Mouse (Mus musculus): ENCODE data around the gene Prkar2b. TPM values are rescaled to one million over a fixed set of nuclear protein-coding genes. Genes with fewer than 3 reads are reported as not detected.

Gene Prkar2b
- polyA plus RNA-seq, 1 experiment from 2014 or later: 105 TPM

- Histone ChIP-seq H3K4me2 (replicated peaks) (no peak overlapping the region), H3K9ac (replicated peaks) (no peak overlapping the region), H3K27ac (no peak overlapping the region), H3K4me3 (replicated peaks) (no peak overlapping the region), H3K36me3 (peaks cover 73% of the 10 kb centered on the region), H3K9me3 (no peaks in the 10 kb centered on the region), H3K4me1 (replicated peaks) (no peaks in the 10 kb centered on the region), H3K27me3 (no peaks in the 10 kb centered on the region)
- 91% methylated on average over 3 of the region's 3 CpGs for WGBS
- no peak for ATAC-seq
Observed at GRCm38 (mm10) chr12:31928498-31928897, 132.6 kb downstream of the Prkar2b start.

- Histone ChIP-seq H3K9me3 (no peaks in the 10 kb centered on the region), H3K9ac (replicated peaks) (no peak overlapping the region), H3K4me1 (replicated peaks) (no peaks in the 10 kb centered on the region), H3K27me3 (no peaks in the 10 kb centered on the region), H3K36me3 (peaks cover 59% of the 10 kb centered on the region), H3K4me3 (replicated peaks) (no peak overlapping the region), H3K4me2 (replicated peaks) (no peak overlapping the region), H3K27ac (no peak overlapping the region)
- ATAC-seq: peak; percentile 92
- WGBS: 54% methylated on average over 4 of the region's 4 CpGs
Observed at GRCm38 (mm10) chr12:31926661-31927061, 134.4 kb downstream of the Prkar2b start.

GRCm38 (mm10) chr12:31925343-31925742 lies 135.8 kb downstream of the Prkar2b start:
- WGBS: 93% methylated on average over 6 of the region's 6 CpGs
- Histone ChIP-seq H3K9me3 (no peaks in the 10 kb centered on the region), H3K27ac (no peak overlapping the region), H3K4me1 (replicated peaks) (no peaks in the 10 kb centered on the region), H3K4me3 (replicated peaks) (no peak overlapping the region), H3K9ac (replicated peaks) (no peak overlapping the region), H3K36me3 (peaks cover 49% of the 10 kb centered on the region), H3K27me3 (no peaks in the 10 kb centered on the region), H3K4me2 (replicated peaks) (no peak overlapping the region)
- ATAC-seq: no peak

- no peak overlapping the region for H3K4me3 ChIP-seq (replicated peaks)
- H3K27ac ChIP-seq: no peak overlapping the region
- H3K9me3 ChIP-seq: no peaks in the 10 kb centered on the region
- H3K4me1 ChIP-seq (replicated peaks): no peaks in the 10 kb centered on the region
- H3K27me3 ChIP-seq: no peaks in the 10 kb centered on the region
- no peak overlapping the region for H3K4me2 ChIP-seq (replicated peaks)
- WGBS: 90% methylated on average over 3 of the region's 3 CpGs
- no peak for ATAC-seq
- H3K9ac ChIP-seq (replicated peaks): no peak overlapping the region
- peaks cover 45% of the 10 kb centered on the region for H3K36me3 ChIP-seq
Observed at GRCm38 (mm10) chr12:31924135-31924534, 137.0 kb downstream of the Prkar2b start.

- WGBS: 87% methylated on average over 18 of the region's 18 CpGs
- H3K4me2 ChIP-seq (replicated peaks): no peak overlapping the region
- no peak for ATAC-seq
- no peak overlapping the region for H3K4me3 ChIP-seq (replicated peaks)
- H3K4me1 ChIP-seq (replicated peaks): no peaks in the 10 kb centered on the region
- H3K27me3 ChIP-seq: no peaks in the 10 kb centered on the region
- peaks cover 23% of the 10 kb centered on the region for H3K36me3 ChIP-seq
- no peak overlapping the region for H3K27ac ChIP-seq
- H3K9ac ChIP-seq (replicated peaks): no peak overlapping the region
- H3K9me3 ChIP-seq: no peaks in the 10 kb centered on the region
Observed at GRCm38 (mm10) chr12:31920464-31921405, 140.4 kb downstream of the Prkar2b start.

- WGBS: 91% methylated on average over 5 of the region's 5 CpGs
- ATAC-seq: 0 out of 2 replicates have a peak, but pooled peaks have one; percentile 27
Observed at GRCm38 (mm10) chr12:31917245-31917644, 143.9 kb downstream of the Prkar2b start.

GRCm38 (mm10) chr12:31916691-31917090 lies 144.4 kb downstream of the Prkar2b start:
- no peaks in the 10 kb centered on the region for H3K27me3 ChIP-seq

More at GRCm38 (mm10) chr12:31917245-31917644, 143.9 kb downstream of the Prkar2b start:
- Histone ChIP-seq H3K27ac (no peak overlapping the region), H3K4me2 (replicated peaks) (no peak overlapping the region), H3K27me3 (no peaks in the 10 kb centered on the region), H3K4me1 (replicated peaks) (no peaks in the 10 kb centered on the region), H3K4me3 (replicated peaks) (no peak overlapping the region), H3K36me3 (peaks cover 3% of the 10 kb centered on the region), H3K9ac (replicated peaks) (no peak overlapping the region), H3K9me3 (0 out of 2 replicates have a peak, but pooled peaks cover 2% of the 10 kb centered on the region)

GRCm38 (mm10) chr12:31913614-31914013 lies 147.5 kb downstream of the Prkar2b start:
- H3K27ac ChIP-seq: no peak overlapping the region
- H3K4me1 ChIP-seq (replicated peaks): no peaks in the 10 kb centered on the region
- no peak overlapping the region for H3K4me3 ChIP-seq (replicated peaks)
- no peak overlapping the region for H3K4me2 ChIP-seq (replicated peaks)
- H3K9ac ChIP-seq (replicated peaks): no peak overlapping the region
- ATAC-seq: no peak
- H3K9me3 ChIP-seq: 0 out of 2 replicates have a peak, but pooled peaks cover 2% of the 10 kb centered on the region
- H3K36me3 ChIP-seq: no peaks in the 10 kb centered on the region
- H3K27me3 ChIP-seq: no peaks in the 10 kb centered on the region
- 86% methylated on average over 4 of the region's 4 CpGs for WGBS

More at GRCm38 (mm10) chr12:31916691-31917090, 144.4 kb downstream of the Prkar2b start:
- peaks cover 3% of the 10 kb centered on the region for H3K36me3 ChIP-seq
- WGBS: 94% methylated on average over 5 of the region's 5 CpGs
- 0 out of 2 replicates have a peak, but pooled peaks cover 2% of the 10 kb centered on the region for H3K9me3 ChIP-seq
- H3K27ac ChIP-seq: no peak overlapping the region
- no peaks in the 10 kb centered on the region for H3K4me1 ChIP-seq (replicated peaks)
- H3K9ac ChIP-seq (replicated peaks): no peak overlapping the region
- H3K4me3 ChIP-seq (replicated peaks): no peak overlapping the region
- no peak for ATAC-seq
- H3K4me2 ChIP-seq (replicated peaks): no peak overlapping the region

GRCm38 (mm10) chr12:31912966-31913551 lies 148.0 kb downstream of the Prkar2b start:
- Histone ChIP-seq H3K36me3 (no peaks in the 10 kb centered on the region), H3K9me3 (0 out of 2 replicates have a peak, but pooled peaks cover 2% of the 10 kb centered on the region), H3K4me3 (replicated peaks) (no peak overlapping the region), H3K27me3 (no peaks in the 10 kb centered on the region), H3K4me2 (replicated peaks) (no peak overlapping the region), H3K9ac (replicated peaks) (no peak overlapping the region), H3K4me1 (replicated peaks) (no peaks in the 10 kb centered on the region), H3K27ac (no peak overlapping the region)
- 80% methylated on average over 6 of the region's 6 CpGs for WGBS
- no peak for ATAC-seq

Other genes with a start within 250 kb of the Prkar2b start
- 70.4 and 78.0 TPM in 2 replicates for gene Hbp1, start 110.8 kb downstream of the Prkar2b start, polyA plus RNA-seq (2015; fragmentation: Nextera tagmentation; extraction: Ambion mirVana)
- gene Pik3cg, start 147.4 kb upstream of the Prkar2b start, polyA plus RNA-seq (2015; fragmentation: Nextera tagmentation; extraction: Ambion mirVana): 0.85 and 1.3 TPM in 2 replicates